Mouse (Mus musculus): ENCODE measurements around the gene Olfr30.

DNA sequence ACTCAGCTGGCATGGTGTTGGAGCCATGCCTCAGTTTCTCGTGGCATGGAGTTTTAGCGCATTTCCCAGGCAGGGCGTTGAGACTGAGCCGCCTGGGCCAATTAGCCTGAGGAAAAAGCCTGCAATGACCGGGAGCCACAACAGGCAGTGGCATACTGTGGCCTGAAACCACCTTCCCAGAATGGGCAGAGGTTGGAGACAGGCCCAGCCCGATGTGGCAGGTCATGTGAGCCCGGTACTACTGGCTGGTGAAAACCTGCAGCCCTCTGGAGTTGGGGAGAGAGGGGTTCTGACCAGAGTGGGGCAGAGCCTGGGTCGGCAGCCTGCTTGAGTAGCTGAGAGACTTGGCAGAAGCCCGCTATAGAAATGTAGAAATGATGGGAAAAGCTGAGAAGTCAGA lies 36.7 kb upstream of the Olfr30 start:
- TF ChIP-seq GATA1 (IDR thresholded peaks at IDR 0.05; ENCODE audit: borderline replicate concordance, low read length), result no peak
- TF ChIP-seq FLI1 (IDR thresholded peaks at IDR 0.05; ENCODE audit: low read length), result no peak

All from megakaryocyte, embryonic 14.5 days (primary cell).